Mouse (Mus musculus) liver, embryonic 12.5 days (tissue): ENCODE data around the gene Grpel1. TPM values are rescaled to one million over a fixed set of nuclear protein-coding genes. Genes with fewer than 3 reads are reported as not detected.

Experiments used
- ATAC-seq: fragments of 200-750 bp; cut with Nextera tagmentation; 2 replicates; pipeline ENCODE4 v1.8.0; 2017; ENCODE audit warnings: moderate number of reproducible peaks, mild to moderate bottlenecking, moderate library complexity
- H3K27ac ChIP-seq: fragments of 300-500 bp; sonication (generic); 2 replicates; pipeline ENCODE4 v1.5.1; 2016; ENCODE audit warnings: mild to moderate bottlenecking
- H3K27me3 ChIP-seq: fragments of 300-500 bp; sonication (generic); replicated peaks from 2 replicates; pipeline ENCODE4 v1.6.1; 2016; ENCODE audit warnings: mild to moderate bottlenecking, moderate library complexity
- H3K36me3 ChIP-seq: fragments of 300-500 bp; sonication (generic); 2 replicates; pipeline ENCODE4 v1.6.1; 2016; ENCODE audit warnings: mild to moderate bottlenecking, moderate library complexity
- H3K4me1 ChIP-seq: fragments of 300-500 bp; sonication (generic); 2 replicates; pipeline ENCODE4 v1.6.1; 2016
- H3K4me2 ChIP-seq: fragments of 300-500 bp; sonication (generic); 2 replicates; pipeline ENCODE4 v1.6.1; 2016; ENCODE audit warnings: mild to moderate bottlenecking, moderate library complexity
- H3K4me3 ChIP-seq: fragments of 300-500 bp; sonication (generic); 2 replicates; pipeline ENCODE4 v1.5.1; 2016; ENCODE audit warnings: mild to moderate bottlenecking, moderate library complexity
- H3K9ac ChIP-seq: fragments of 300-500 bp; sonication (generic); 2 replicates; pipeline ENCODE4 v1.6.1; 2016; ENCODE audit warnings: mild to moderate bottlenecking, moderate library complexity
- H3K9me3 ChIP-seq: fragments of 300-500 bp; sonication (generic); replicated peaks from 2 replicates; pipeline ENCODE4 v1.6.1; 2016; ENCODE audit warnings: mild to moderate bottlenecking, moderate library complexity
- WGBS: fragments of 180-500 bp; shearing (Covaris S2); methylation state at CpG from one replicate; pipeline ENCODE4 v1.1.7; 2016; ENCODE audit not compliant: insufficient replicate concordance; 5-methylcytosine and 5-hydroxymethylcytosine counted together
- polyA plus RNA-seq: library from polyadenylated mRNA; unstranded; fragments of >200 nt; fragmentation: Nextera tagmentation; extraction: Ambion mirVana; gene quantifications from 2 replicates; pipeline ENCODE4 v1.2.1, GENCODE M21; 2016

Grpel1 gene
- polyA plus RNA-seq, 1 experiment from 2014 or later: 52.9 TPM

GRCm38 (mm10) chr5:36445028-36445427 lies 19.8 kb upstream of the Grpel1 start:
- 25% methylated on average over 8 of the region's 8 CpGs for WGBS
- Histone ChIP-seq H3K9ac (no peak overlapping the region), H3K27ac (no peak overlapping the region), H3K4me1 (0 out of 2 replicates have a peak, but pooled peaks cover 3% of the 10 kb centered on the region), H3K27me3 (peaks cover 45% of the 10 kb centered on the region), H3K4me3 (no peak overlapping the region), H3K36me3 (no peaks in the 10 kb centered on the region), H3K9me3 (no peaks in the 10 kb centered on the region), H3K4me2 (no peak overlapping the region)
- no peak for ATAC-seq

GRCm38 (mm10) chr5:36446166-36446890 lies 18.5 kb upstream of the Grpel1 start:
- WGBS: 28% methylated on average over 9 of the region's 9 CpGs
- no peak for ATAC-seq
- no peak overlapping the region for H3K27ac ChIP-seq

DNA sequence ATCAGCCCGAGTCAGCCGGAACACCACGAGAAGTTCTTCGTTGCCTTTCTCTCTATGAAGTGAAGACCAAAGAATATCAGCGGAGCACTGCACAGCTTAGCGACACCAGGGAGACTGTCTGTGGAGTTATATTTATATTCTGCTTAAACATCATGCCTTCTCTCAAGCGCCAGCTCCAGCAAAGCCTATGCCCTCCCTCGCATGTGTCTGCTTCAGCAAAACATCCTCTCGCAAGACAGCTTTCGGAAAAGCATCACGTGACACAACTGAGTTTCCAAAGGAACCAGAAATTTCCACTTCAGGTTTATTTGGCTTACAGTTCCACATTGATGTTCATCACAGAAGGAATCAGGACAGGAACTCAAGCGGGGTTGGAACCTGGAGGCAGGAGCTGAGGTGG lies 16.9 kb upstream of the Grpel1 start:
- Histone ChIP-seq H3K27ac (no peak overlapping the region), H3K36me3 (no peaks in the 10 kb centered on the region), H3K4me1 (peaks cover 10% of the 10 kb centered on the region; the same call in 1 of the 2 replicates), H3K4me2 (no peak overlapping the region), H3K9ac (no peak overlapping the region), H3K27me3 (peaks cover 50% of the 10 kb centered on the region), H3K4me3 (no peak overlapping the region), H3K9me3 (no peaks in the 10 kb centered on the region)
- ATAC-seq: no peak
- WGBS: 70% methylated on average over 12 of the region's 12 CpGs

More at GRCm38 (mm10) chr5:36446166-36446890, 18.5 kb upstream of the Grpel1 start:
- H3K9me3 ChIP-seq: no peaks in the 10 kb centered on the region
- H3K4me1 ChIP-seq: peaks cover 9% of the 10 kb centered on the region; the same call in 1 of the 2 replicates
- no peaks in the 10 kb centered on the region for H3K36me3 ChIP-seq
- peaks cover 50% of the 10 kb centered on the region for H3K27me3 ChIP-seq
- H3K4me3 ChIP-seq: no peak overlapping the region
- no peak overlapping the region for H3K9ac ChIP-seq
- no peak overlapping the region for H3K4me2 ChIP-seq

DNA sequence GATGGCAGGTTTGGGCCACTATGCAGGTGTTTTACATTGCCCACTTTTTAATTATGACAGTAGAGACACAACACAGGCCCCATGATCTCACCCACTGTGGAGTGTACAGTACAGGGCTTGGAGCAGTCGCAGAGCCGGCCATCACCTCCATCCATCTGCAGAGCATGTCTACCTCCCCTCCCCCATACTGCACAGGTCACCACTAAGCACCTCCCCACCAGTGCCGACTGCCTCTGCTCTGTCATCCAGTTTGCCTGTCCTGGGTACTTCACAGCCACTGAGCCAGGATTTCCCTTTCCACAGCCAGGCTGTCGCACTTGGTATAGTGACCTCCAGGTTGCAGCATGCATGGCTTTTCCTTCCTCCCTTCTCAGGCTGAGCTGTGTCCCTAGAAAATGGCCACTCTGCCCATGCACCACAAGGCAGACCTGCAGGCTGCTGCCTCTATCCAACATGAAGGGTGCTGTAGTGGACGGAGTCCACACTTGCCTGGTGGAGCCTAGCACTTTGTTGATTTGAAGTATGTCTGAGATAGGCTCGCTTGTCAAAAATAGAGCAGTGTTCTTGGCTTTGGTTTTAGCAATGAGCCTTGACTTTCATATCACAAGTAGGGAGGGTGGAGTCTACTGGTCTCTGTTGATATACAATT lies 15.0 kb upstream of the Grpel1 start:
- no peak for ATAC-seq
- no peak overlapping the region for H3K4me3 ChIP-seq
- no peaks in the 10 kb centered on the region for H3K9me3 ChIP-seq
- no peaks in the 10 kb centered on the region for H3K36me3 ChIP-seq
- 60% methylated on average over 6 of the region's 6 CpGs for WGBS
- H3K9ac ChIP-seq: no peak overlapping the region
- no peak overlapping the region for H3K4me2 ChIP-seq
- H3K27me3 ChIP-seq: peaks cover 36% of the 10 kb centered on the region
- H3K27ac ChIP-seq: no peak overlapping the region
- peaks cover 10% of the 10 kb centered on the region; the same call in 1 of the 2 replicates for H3K4me1 ChIP-seq

- Histone ChIP-seq H3K9ac (no peak overlapping the region), H3K27ac (no peak overlapping the region), H3K36me3 (no peaks in the 10 kb centered on the region), H3K4me2 (no peak overlapping the region), H3K4me3 (no peak overlapping the region), H3K27me3 (peaks cover 32% of the 10 kb centered on the region), H3K4me1 (peaks cover 10% of the 10 kb centered on the region; the same call in 1 of the 2 replicates), H3K9me3 (no peaks in the 10 kb centered on the region)
- WGBS: 19% methylated on average over 7 of the region's 10 CpGs
- ATAC-seq: no peak
Measured at GRCm38 (mm10) chr5:36451119-36451518, 13.7 kb upstream of the Grpel1 start.

DNA sequence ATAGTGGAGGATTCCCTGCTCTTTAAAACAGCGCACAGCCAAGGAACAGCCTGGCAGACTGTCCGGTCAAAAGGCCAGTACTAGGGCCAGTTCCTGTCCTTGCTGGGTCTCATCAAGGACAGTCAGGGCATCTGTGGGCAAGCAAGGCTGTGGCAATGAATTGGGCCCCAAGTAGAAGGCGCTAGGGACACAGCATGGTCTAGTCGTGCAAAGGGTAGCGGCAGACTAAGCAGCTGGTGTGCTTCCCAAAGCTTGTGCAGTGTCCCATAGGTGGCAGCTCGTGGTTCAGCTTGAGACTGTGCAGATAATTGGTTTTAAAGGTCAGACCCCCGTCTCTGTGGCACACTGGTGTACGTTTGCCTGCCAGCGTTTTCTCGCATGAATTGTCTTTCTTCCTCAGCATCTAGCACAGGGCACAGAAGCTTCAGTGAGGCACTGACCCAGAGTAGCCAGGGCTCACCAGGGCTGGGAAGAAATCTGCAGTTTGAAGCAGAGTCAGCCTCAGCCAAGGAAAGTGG lies 12.9 kb upstream of the Grpel1 start:
- Histone ChIP-seq H3K36me3 (no peaks in the 10 kb centered on the region), H3K9me3 (no peaks in the 10 kb centered on the region), H3K27me3 (peaks cover 32% of the 10 kb centered on the region), H3K4me1 (peaks cover 10% of the 10 kb centered on the region; the same call in 1 of the 2 replicates), H3K4me2 (no peak overlapping the region), H3K27ac (no peak overlapping the region), H3K9ac (no peak overlapping the region), H3K4me3 (no peak overlapping the region)
- 67% methylated on average over 10 of the region's 10 CpGs for WGBS
- no peak for ATAC-seq

DNA sequence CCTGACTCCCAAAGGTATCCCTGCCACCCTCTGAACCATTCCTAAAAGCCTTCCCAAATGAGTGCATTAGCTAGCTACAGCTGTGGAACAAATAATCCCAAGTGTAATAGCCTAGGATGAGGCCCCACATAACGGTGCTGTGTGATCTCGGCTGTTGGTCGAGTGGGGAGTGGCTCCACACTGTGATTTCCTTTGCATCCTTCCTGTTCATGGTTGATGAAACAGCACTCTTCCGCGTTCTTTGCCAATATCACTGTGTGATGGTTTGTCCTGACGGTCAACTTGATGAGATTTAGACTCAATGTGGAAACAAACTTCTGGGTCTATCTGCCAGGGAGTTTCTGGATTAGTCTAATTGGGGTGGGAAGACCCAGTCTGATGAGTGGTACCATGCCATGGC lies 12.0 kb upstream of the Grpel1 start:
- no peak overlapping the region for H3K9ac ChIP-seq
- WGBS: 47% methylated on average over 6 of the region's 6 CpGs
- peaks cover 10% of the 10 kb centered on the region; the same call in 1 of the 2 replicates for H3K4me1 ChIP-seq
- H3K4me3 ChIP-seq: no peak overlapping the region
- H3K4me2 ChIP-seq: no peak overlapping the region
- no peak overlapping the region for H3K27ac ChIP-seq
- H3K27me3 ChIP-seq: peaks cover 39% of the 10 kb centered on the region
- no peaks in the 10 kb centered on the region for H3K36me3 ChIP-seq
- H3K9me3 ChIP-seq: no peaks in the 10 kb centered on the region
- no peak for ATAC-seq

- no peaks in the 10 kb centered on the region for H3K36me3 ChIP-seq
- H3K4me2 ChIP-seq: no peak overlapping the region
- H3K4me1 ChIP-seq: peaks cover 7% of the 10 kb centered on the region
- 62% methylated on average over 4 of the region's 4 CpGs for WGBS
- H3K27ac ChIP-seq: no peak overlapping the region
- no peak for ATAC-seq
- no peak overlapping the region for H3K4me3 ChIP-seq
- H3K9ac ChIP-seq: no peak overlapping the region
- peaks cover 30% of the 10 kb centered on the region for H3K27me3 ChIP-seq
- H3K9me3 ChIP-seq: no peaks in the 10 kb centered on the region
Measured at GRCm38 (mm10) chr5:36457706-36458105, 7.1 kb upstream of the Grpel1 start.

GRCm38 (mm10) chr5:36458926-36459325 lies 5.9 kb upstream of the Grpel1 start:
- Histone ChIP-seq H3K9me3 (no peaks in the 10 kb centered on the region), H3K27ac (no peak overlapping the region), H3K4me3 (no peak overlapping the region), H3K27me3 (peaks cover 29% of the 10 kb centered on the region), H3K9ac (no peak overlapping the region), H3K4me2 (no peak overlapping the region), H3K4me1 (peaks cover 12% of the 10 kb centered on the region), H3K36me3 (no peaks in the 10 kb centered on the region)
- no peak for ATAC-seq
- 9% methylated on average over 4 of the region's 4 CpGs for WGBS

DNA sequence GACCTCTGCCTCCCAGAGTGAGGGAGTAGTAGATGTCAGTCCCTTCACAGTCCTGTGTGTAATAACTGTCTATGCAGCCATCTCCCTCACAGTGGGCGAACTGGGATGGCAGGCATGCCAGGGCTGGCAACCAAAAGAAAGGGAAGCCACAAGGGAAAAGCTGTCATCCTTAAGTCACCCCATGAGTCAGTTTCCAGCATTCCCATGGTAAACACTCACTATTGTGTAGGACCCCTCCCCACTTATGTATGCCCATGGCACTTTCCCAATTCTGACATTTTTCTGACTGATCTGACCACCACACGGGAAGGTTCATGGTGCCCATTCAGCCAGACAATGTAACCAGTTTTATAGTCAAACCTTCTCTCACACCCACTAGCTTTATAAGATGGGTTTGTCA lies 4.1 kb upstream of the Grpel1 start:
- Histone ChIP-seq H3K27me3 (peaks cover 20% of the 10 kb centered on the region), H3K4me1 (peaks cover 21% of the 10 kb centered on the region), H3K4me2 (no peak overlapping the region), H3K9me3 (no peaks in the 10 kb centered on the region), H3K36me3 (no peaks in the 10 kb centered on the region), H3K9ac (no peak overlapping the region), H3K27ac (no peak overlapping the region), H3K4me3 (no peak overlapping the region)
- WGBS: 63% methylated on average over 2 of the region's 2 CpGs
- ATAC-seq: no peak

- ATAC-seq: no peak
- peaks cover 16% of the 10 kb centered on the region for H3K27me3 ChIP-seq
- peaks cover 26% of the 10 kb centered on the region for H3K4me1 ChIP-seq
- WGBS: 55% methylated on average over 2 of the region's 2 CpGs
- H3K9ac ChIP-seq: no peak overlapping the region
- H3K4me3 ChIP-seq: no peak overlapping the region
- no peaks in the 10 kb centered on the region for H3K36me3 ChIP-seq
- no peak overlapping the region for H3K4me2 ChIP-seq
- no peak overlapping the region for H3K27ac ChIP-seq
- H3K9me3 ChIP-seq: no peaks in the 10 kb centered on the region
Measured at GRCm38 (mm10) chr5:36461231-36461630, 3.6 kb upstream of the Grpel1 start.

DNA sequence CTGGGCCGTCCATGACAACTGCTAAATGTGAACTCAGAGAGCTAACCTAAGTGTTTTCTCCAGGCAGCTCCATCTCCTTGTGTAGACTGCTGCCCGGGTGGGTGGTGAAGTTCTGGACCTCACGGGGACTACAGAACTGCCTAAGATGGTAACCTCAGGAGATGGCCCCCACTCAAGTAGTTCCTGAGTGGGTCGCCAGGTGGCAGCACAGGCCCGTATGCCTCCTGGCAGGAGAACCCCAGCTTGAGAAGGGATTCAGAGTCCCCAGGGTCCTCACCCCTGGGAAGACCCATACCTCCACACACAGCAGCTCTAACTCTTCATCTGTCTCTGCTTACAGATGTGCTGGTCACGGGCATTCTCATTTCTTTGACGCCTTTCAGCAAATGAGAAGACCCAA lies 2.0 kb upstream of the Grpel1 start:
- 0 out of 2 replicates have a peak, but pooled peaks cover under 1% of the 10 kb centered on the region for H3K27me3 ChIP-seq
- H3K4me1 ChIP-seq: peaks cover 38% of the 10 kb centered on the region
- WGBS: 13% methylated on average over 7 of the region's 7 CpGs
- no peak overlapping the region for H3K4me3 ChIP-seq
- H3K9me3 ChIP-seq: no peaks in the 10 kb centered on the region
- no peak overlapping the region for H3K4me2 ChIP-seq
- ATAC-seq: no peak
- peaks cover 13% of the 10 kb centered on the region; the same call in 1 of the 2 replicates for H3K36me3 ChIP-seq
- H3K27ac ChIP-seq: no peak overlapping the region
- H3K9ac ChIP-seq: no peak overlapping the region
